Mouse (Mus musculus): ENCODE measurements around the gene Phf8. TPM values are rescaled to one million over a fixed set of nuclear protein-coding genes. Genes with fewer than 3 reads are reported as not detected.
"Not testable (repeated sequence)": the region's sequence is repeated elsewhere in the genome, so short reads cannot be mapped to it uniquely, and the experiment has no call there.

Gene Phf8
- 7.2 TPM for polyA plus RNA-seq (2012; fragmentation: generic; extraction: Trizol)

- no peaks in the 10 kb centered on the region for H3K27me3 ChIP-seq (ENCODE audit: control insufficient read depth, insufficient read depth, insufficient read length)
- H3K79me2 ChIP-seq (ENCODE audit: control insufficient read depth, insufficient read depth): no peaks in the 10 kb centered on the region
Measured at GRCm38 (mm10) chrX:151520458-151521322, at the start of gene Phf8. TSS of gene Phf8 (plus strand) at chrX:151520672.

GRCm38 (mm10) chrX:151488128-151488527 lies 32.3 kb upstream of the Phf8 start:
- Histone ChIP-seq H3K36me3 (ENCODE audit: control insufficient read depth, insufficient read depth) (no peaks in the 10 kb centered on the region), H3K27me3 (ENCODE audit: control insufficient read depth, insufficient read depth, insufficient read length) (no peaks in the 10 kb centered on the region)
- TF ChIP-seq MAX (IDR thresholded peaks at IDR 0.05; ENCODE audit: low read depth) (no peak), MYOG (IDR thresholded peaks at IDR 0.05; ENCODE audit: control insufficient read depth in 1 of 3, insufficient read depth in 1 of 3, insufficient read length in 2 of 3, low read depth in 2 of 3) (no peak), TCF12 (IDR thresholded peaks at IDR 0.05; ENCODE audit: insufficient read depth, poor library complexity, severe bottlenecking) (no peak), REST (IDR thresholded peaks at IDR 0.05; ENCODE audit: insufficient read depth, insufficient read length) (no peak), POLR2A (IDR thresholded peaks at IDR 0.05; ENCODE audit: insufficient read length, low read depth) (no peak), USF1 (IDR thresholded peaks at IDR 0.05; ENCODE audit: low read depth) (no peak), CEBPB (IDR thresholded peaks at IDR 0.05; ENCODE audit: insufficient read depth, poor library complexity, severe bottlenecking) (no peak), MYOD1 (IDR thresholded peaks at IDR 0.05; ENCODE audit: control insufficient read depth in 1 of 3, insufficient read length in 2 of 3, low read depth in 2 of 3) (no peak), TCF3 (IDR thresholded peaks at IDR 0.05; ENCODE audit: insufficient read length, low read depth) (no peak), E2F4 (IDR thresholded peaks at IDR 0.05; ENCODE audit: insufficient read depth) (no peak), POLR2AphosphoS2 (IDR thresholded peaks at IDR 0.05; ENCODE audit: insufficient read length, low read depth) (no peak), SRF (IDR thresholded peaks at IDR 0.05; ENCODE audit: control insufficient read depth, insufficient read length, low read depth) (no peak)

More at GRCm38 (mm10) chrX:151520458-151521322, at the start of gene Phf8:
- TF ChIP-seq POLR2A (IDR thresholded peaks at IDR 0.05; ENCODE audit: insufficient read length, low read depth) (peak; percentile 87), POLR2AphosphoS2 (IDR thresholded peaks at IDR 0.05; ENCODE audit: insufficient read length, low read depth) (peak; percentile 68), CEBPB (IDR thresholded peaks at IDR 0.05; ENCODE audit: insufficient read depth, poor library complexity, severe bottlenecking) (no peak)
- Histone ChIP-seq H3ac (ENCODE audit: control insufficient read depth, insufficient read length) (peak within 1 kb of the TSS; percentile 35), H3K4me2 (ENCODE audit: low read depth) (peak within 1 kb of the TSS; percentile 70), H3K36me3 (ENCODE audit: control insufficient read depth, insufficient read depth) (no peaks in the 10 kb centered on the region), H3K4me3 (peak within 1 kb of the TSS; percentile 71)

GRCm38 (mm10) chrX:151493269-151493668 lies 27.2 kb upstream of the Phf8 start:
- H3K36me3 ChIP-seq (ENCODE audit: control insufficient read depth, insufficient read depth); H3K4me3 ChIP-seq; H3K4me2 ChIP-seq (ENCODE audit: low read depth); H3K27me3 ChIP-seq (ENCODE audit: control insufficient read depth, insufficient read depth, insufficient read length); H3K79me2 ChIP-seq (ENCODE audit: control insufficient read depth, insufficient read depth); H3ac ChIP-seq (ENCODE audit: control insufficient read depth, insufficient read length): not testable (repeated sequence)

More at GRCm38 (mm10) chrX:151488128-151488527, 32.3 kb upstream of the Phf8 start:
- Histone ChIP-seq H3K4me3 (no peak overlapping the region), H3K79me2 (ENCODE audit: control insufficient read depth, insufficient read depth) (no peaks in the 10 kb centered on the region), H3ac (ENCODE audit: control insufficient read depth, insufficient read length) (no peak overlapping the region), H3K4me2 (ENCODE audit: low read depth) (no peak overlapping the region)

- Histone ChIP-seq H3K4me2 (ENCODE audit: low read depth) (no peak overlapping the region), H3K27me3 (ENCODE audit: control insufficient read depth, insufficient read depth, insufficient read length) (no peaks in the 10 kb centered on the region), H3K36me3 (ENCODE audit: control insufficient read depth, insufficient read depth) (no peaks in the 10 kb centered on the region), H3K4me3 (no peak overlapping the region), H3ac (ENCODE audit: control insufficient read depth, insufficient read length) (no peak overlapping the region), H3K79me2 (ENCODE audit: control insufficient read depth, insufficient read depth) (no peaks in the 10 kb centered on the region)
- TF ChIP-seq CEBPB (IDR thresholded peaks at IDR 0.05; ENCODE audit: insufficient read depth, poor library complexity, severe bottlenecking) (no peak), MAX (IDR thresholded peaks at IDR 0.05; ENCODE audit: low read depth) (no peak), POLR2A (IDR thresholded peaks at IDR 0.05; ENCODE audit: insufficient read length, low read depth) (no peak), REST (IDR thresholded peaks at IDR 0.05; ENCODE audit: insufficient read depth, insufficient read length) (no peak), MYOG (IDR thresholded peaks at IDR 0.05; ENCODE audit: control insufficient read depth in 1 of 3, insufficient read depth in 1 of 3, insufficient read length in 2 of 3, low read depth in 2 of 3) (no peak), TCF12 (IDR thresholded peaks at IDR 0.05; ENCODE audit: insufficient read depth, poor library complexity, severe bottlenecking) (no peak), E2F4 (IDR thresholded peaks at IDR 0.05; ENCODE audit: insufficient read depth) (no peak), MYOD1 (IDR thresholded peaks at IDR 0.05; ENCODE audit: control insufficient read depth in 1 of 3, insufficient read length in 2 of 3, low read depth in 2 of 3) (no peak), POLR2AphosphoS2 (IDR thresholded peaks at IDR 0.05; ENCODE audit: insufficient read length, low read depth) (no peak), USF1 (IDR thresholded peaks at IDR 0.05; ENCODE audit: low read depth) (no peak), SRF (IDR thresholded peaks at IDR 0.05; ENCODE audit: control insufficient read depth, insufficient read length, low read depth) (no peak)
Measured at GRCm38 (mm10) chrX:151496596-151496995, 23.9 kb upstream of the Phf8 start.

GRCm38 (mm10) chrX:151508536-151508935 lies 11.9 kb upstream of the Phf8 start:
- Histone ChIP-seq H3ac (ENCODE audit: control insufficient read depth, insufficient read length) (no peak overlapping the region), H3K27me3 (ENCODE audit: control insufficient read depth, insufficient read depth, insufficient read length) (no peaks in the 10 kb centered on the region), H3K4me2 (ENCODE audit: low read depth) (no peak overlapping the region), H3K4me3 (no peak overlapping the region), H3K79me2 (ENCODE audit: control insufficient read depth, insufficient read depth) (no peaks in the 10 kb centered on the region), H3K36me3 (ENCODE audit: control insufficient read depth, insufficient read depth) (no peaks in the 10 kb centered on the region)
- TF ChIP-seq TCF12 (IDR thresholded peaks at IDR 0.05; ENCODE audit: insufficient read depth, poor library complexity, severe bottlenecking) (no peak), POLR2AphosphoS2 (IDR thresholded peaks at IDR 0.05; ENCODE audit: insufficient read length, low read depth) (no peak)

Measured in myocyte (in vitro differentiated cells).